Mouse (Mus musculus): ENCODE results near the gene Rfpl4. TPM values are rescaled to one million over a fixed set of nuclear protein-coding genes. Genes with fewer than 3 reads are reported as not detected.

Gene Rfpl4
- not detected for polyA plus RNA-seq (2014; fragmentation: Illumina TruSeq; extraction: RNeasy Lipid Tissue Mini Kit (QIAGEN cat#74804); ENCODE audit: insufficient read depth, low read depth, low replicate concordance)

DNA sequence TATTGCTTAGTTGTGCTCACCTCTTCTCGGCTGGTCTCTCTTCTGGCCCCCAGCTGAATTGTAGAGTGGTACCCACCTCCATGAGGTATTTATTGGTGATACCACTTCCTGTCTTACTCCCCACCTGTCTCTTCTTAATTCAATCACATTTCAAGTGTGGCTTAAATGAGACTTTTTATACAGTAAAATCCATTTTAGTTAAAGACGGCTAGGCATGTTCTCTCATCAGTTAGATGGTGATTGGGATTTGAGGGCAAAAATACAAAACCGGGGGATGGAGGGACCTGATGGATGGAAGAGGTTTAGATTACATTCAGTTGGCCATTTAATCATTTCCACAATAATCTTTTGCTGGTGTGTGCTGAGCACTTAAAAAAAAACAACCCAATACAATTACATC, at the start of gene Rfpl4:
Gene Rfpl4 (minus strand): TSS at position 101 of the 400 bp plus-strand sequence.

DNA sequence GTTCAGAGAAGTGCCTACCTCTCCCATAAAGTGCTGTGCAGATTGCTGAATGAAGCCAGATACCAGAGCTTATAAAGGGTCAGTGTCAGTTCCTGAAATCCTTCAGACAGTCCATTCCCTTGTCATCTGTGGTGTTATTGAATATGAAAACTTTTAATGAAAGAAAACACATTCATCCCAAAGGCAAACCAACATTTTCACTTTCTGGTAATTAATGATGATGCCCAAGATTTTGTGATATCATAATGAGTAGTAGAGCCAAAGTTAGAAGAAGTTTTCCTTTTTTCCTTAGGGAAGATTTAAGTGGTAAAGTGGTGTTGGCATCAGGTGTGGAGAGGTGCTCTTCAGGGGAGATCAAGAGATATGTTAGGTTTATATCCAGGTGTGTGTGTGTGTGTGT, 32.8 kb upstream of the Rfpl4 start, which contains the start of gene Vmn1r55:
Gene Vmn1r55 (minus strand): TSS at position 101 of the 400 bp plus-strand sequence.

DNA sequence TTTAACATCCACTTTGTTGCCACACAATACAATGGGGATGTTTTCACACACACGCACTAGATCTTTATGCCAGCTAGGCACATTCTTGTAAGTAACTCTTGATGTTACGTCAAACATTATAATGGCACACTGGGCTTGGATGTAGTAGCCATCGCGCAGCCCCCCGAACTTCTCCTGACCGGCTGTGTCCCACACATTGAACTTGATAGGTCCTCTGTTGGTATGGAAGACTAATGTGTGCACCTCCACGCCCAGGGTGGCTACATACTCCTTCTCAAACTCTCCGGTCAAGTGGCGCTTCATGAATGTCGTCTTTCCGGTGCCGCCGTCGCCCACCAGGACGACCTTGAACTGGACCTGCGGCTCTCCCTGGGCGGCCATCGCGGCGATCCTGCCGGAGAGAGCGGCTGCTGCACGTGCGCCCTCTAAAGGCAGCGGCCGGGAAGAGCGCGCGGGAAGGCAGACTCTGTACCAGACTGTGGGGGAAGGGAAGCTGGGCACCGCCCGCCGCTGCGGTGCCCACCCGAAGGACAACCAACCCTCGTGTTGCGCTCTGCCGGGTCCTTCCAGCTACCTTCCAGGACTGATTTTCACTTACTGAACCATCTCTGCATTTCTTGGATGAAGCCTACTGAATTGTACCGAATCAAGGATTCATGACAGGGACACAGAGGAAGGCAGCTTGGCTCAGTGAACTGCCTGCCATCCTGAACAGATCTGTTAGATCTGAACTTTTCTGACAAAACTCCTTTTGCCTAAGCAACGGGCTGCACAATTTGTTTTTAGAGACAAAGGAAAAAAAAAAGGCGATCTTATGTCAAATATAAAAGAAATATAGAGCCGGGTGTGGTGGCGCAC, 9.0 kb upstream of the Rfpl4 start, which contains the start of gene Rasl2-9:
Gene Rasl2-9 (minus strand): TSS at position 402 of the 858 bp plus-strand sequence.

DNA sequence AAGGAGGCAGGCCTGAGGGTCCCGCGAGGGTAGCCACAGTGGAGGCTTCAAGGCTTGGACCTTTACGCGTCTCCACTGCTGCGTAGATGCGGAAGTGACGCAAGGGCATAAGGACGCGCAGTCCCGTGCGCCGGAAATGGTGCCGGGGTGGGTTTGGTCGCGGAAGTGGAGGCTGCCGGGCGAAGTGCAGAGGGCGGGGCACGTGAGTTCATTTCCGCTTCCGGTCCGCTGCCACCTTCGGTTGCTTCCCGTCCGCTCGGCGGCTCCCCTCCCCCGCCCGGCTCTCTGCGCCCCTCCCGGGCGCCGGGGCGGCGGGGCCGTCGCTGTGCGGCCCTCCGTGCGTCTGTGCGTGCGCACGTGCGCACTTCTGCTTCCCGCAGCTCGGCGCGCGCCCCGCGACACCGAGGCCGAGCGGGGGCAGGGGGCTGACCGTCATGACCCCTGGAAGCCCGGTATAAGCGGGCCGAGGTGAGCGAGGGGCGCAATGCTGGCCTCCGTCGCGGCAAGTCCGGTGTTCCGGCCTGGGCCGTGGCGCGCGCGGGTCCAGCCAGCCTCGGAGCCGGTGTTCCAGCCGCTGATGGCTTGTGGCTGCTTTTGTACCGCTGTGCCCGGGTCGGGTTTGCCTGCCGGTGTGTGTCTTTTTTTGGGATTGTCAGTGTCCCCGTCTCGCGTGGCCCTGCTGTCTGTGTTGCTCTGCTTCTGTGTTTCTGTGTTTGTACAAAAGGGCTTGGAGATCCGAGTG, 36.6 kb downstream of the Rfpl4 start, which contains the start of gene Epn1:
Gene Epn1 (plus strand): TSS at position 226 of the 742 bp plus-strand sequence.

DNA sequence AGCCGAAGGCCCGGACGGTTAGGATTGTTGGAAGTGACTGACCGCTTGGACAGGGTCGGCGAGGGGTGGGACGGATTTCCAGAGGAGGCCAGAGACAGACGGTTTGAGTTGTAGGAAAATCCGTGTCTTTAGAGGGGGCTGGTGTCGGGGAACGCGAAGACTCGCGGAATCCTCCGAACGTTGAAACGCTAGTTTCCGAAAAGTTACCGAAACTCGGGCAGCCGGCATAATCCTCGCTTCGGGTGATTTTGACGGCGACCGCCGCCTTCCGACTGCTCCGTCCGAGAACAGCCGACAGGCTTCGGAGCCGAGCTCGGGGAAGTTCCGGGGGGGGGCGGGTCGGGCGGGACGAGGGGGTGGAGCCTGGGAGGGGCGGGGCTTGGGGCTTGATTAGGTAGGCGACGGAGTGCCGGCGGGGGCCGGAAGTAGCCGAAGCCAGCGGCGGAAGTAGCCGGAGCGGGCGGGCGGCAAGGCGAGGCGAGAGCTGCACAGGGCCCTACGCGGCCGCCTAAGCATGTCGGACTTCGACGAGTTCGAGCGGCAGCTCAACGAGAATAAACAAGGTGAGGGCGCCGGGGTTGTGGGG, 54.9 kb downstream of the Rfpl4 start, which contains the start of gene U2af2:
Gene U2af2 (plus strand): TSS at position 370 of the 586 bp plus-strand sequence.

Other genes with a start within 250 kb of the Rfpl4 start
- 15.3 TPM for gene Isoc2b, start 246.7 kb downstream of the Rfpl4 start, polyA plus RNA-seq (2014; fragmentation: Illumina TruSeq; extraction: RNeasy Lipid Tissue Mini Kit (QIAGEN cat#74804); ENCODE audit: insufficient read depth, low read depth, low replicate concordance)
- gene Isoc2a, start 239.8 kb downstream of the Rfpl4 start, polyA plus RNA-seq (2014; fragmentation: Illumina TruSeq; extraction: RNeasy Lipid Tissue Mini Kit (QIAGEN cat#74804); ENCODE audit: insufficient read depth, low read depth, low replicate concordance): 15.4 TPM
- gene Gm36210, start 210.4 kb downstream of the Rfpl4 start, polyA plus RNA-seq (2014; fragmentation: Illumina TruSeq; extraction: RNeasy Lipid Tissue Mini Kit (QIAGEN cat#74804); ENCODE audit: insufficient read depth, low read depth, low replicate concordance): not detected
- gene Zfp628, start 201.7 kb downstream of the Rfpl4 start, polyA plus RNA-seq (2014; fragmentation: Illumina TruSeq; extraction: RNeasy Lipid Tissue Mini Kit (QIAGEN cat#74804); ENCODE audit: insufficient read depth, low read depth, low replicate concordance): 3.6 TPM
- gene Nat14, start 194.9 kb downstream of the Rfpl4 start, polyA plus RNA-seq (2014; fragmentation: Illumina TruSeq; extraction: RNeasy Lipid Tissue Mini Kit (QIAGEN cat#74804); ENCODE audit: insufficient read depth, low read depth, low replicate concordance): 6.2 TPM
- gene Ssc5d, start 191.2 kb downstream of the Rfpl4 start, polyA plus RNA-seq (2014; fragmentation: Illumina TruSeq; extraction: RNeasy Lipid Tissue Mini Kit (QIAGEN cat#74804); ENCODE audit: insufficient read depth, low read depth, low replicate concordance): 1.6 TPM
- gene Sbk2, start 152.5 kb downstream of the Rfpl4 start, polyA plus RNA-seq (2014; fragmentation: Illumina TruSeq; extraction: RNeasy Lipid Tissue Mini Kit (QIAGEN cat#74804); ENCODE audit: insufficient read depth, low read depth, low replicate concordance): 3.0 TPM
- 4.7 TPM for gene Sbk3, start 145.8 kb downstream of the Rfpl4 start, polyA plus RNA-seq (2014; fragmentation: Illumina TruSeq; extraction: RNeasy Lipid Tissue Mini Kit (QIAGEN cat#74804); ENCODE audit: insufficient read depth, low read depth, low replicate concordance)
- 23.2 TPM for gene Zfp579, start 120.8 kb downstream of the Rfpl4 start, polyA plus RNA-seq (2014; fragmentation: Illumina TruSeq; extraction: RNeasy Lipid Tissue Mini Kit (QIAGEN cat#74804); ENCODE audit: insufficient read depth, low read depth, low replicate concordance)
- 22.7 TPM for gene Zfp524, start 102.5 kb downstream of the Rfpl4 start, polyA plus RNA-seq (2014; fragmentation: Illumina TruSeq; extraction: RNeasy Lipid Tissue Mini Kit (QIAGEN cat#74804); ENCODE audit: insufficient read depth, low read depth, low replicate concordance)
- 14.4 TPM for gene Fiz1, start 102.3 kb downstream of the Rfpl4 start, polyA plus RNA-seq (2014; fragmentation: Illumina TruSeq; extraction: RNeasy Lipid Tissue Mini Kit (QIAGEN cat#74804); ENCODE audit: insufficient read depth, low read depth, low replicate concordance)
- gene Gm44973, start 101.5 kb downstream of the Rfpl4 start, polyA plus RNA-seq (2014; fragmentation: Illumina TruSeq; extraction: RNeasy Lipid Tissue Mini Kit (QIAGEN cat#74804); ENCODE audit: insufficient read depth, low read depth, low replicate concordance): not detected
- 8.2 TPM for gene Zfp865, start 96.6 kb downstream of the Rfpl4 start, polyA plus RNA-seq (2014; fragmentation: Illumina TruSeq; extraction: RNeasy Lipid Tissue Mini Kit (QIAGEN cat#74804); ENCODE audit: insufficient read depth, low read depth, low replicate concordance)
- not detected for gene Ccdc106, start 96.4 kb downstream of the Rfpl4 start, polyA plus RNA-seq (2014; fragmentation: Illumina TruSeq; extraction: RNeasy Lipid Tissue Mini Kit (QIAGEN cat#74804); ENCODE audit: insufficient read depth, low read depth, low replicate concordance)
- gene 4632433K11Rik, start 82.8 kb downstream of the Rfpl4 start, polyA plus RNA-seq (2014; fragmentation: Illumina TruSeq; extraction: RNeasy Lipid Tissue Mini Kit (QIAGEN cat#74804); ENCODE audit: insufficient read depth, low read depth, low replicate concordance): not detected
- 2.8 TPM for gene Zfp784, start 78.5 kb downstream of the Rfpl4 start, polyA plus RNA-seq (2014; fragmentation: Illumina TruSeq; extraction: RNeasy Lipid Tissue Mini Kit (QIAGEN cat#74804); ENCODE audit: insufficient read depth, low read depth, low replicate concordance)
- 7.2 TPM for gene Zfp580, start 65.4 kb downstream of the Rfpl4 start, polyA plus RNA-seq (2014; fragmentation: Illumina TruSeq; extraction: RNeasy Lipid Tissue Mini Kit (QIAGEN cat#74804); ENCODE audit: insufficient read depth, low read depth, low replicate concordance)
- gene U2af2, start 54.8 kb downstream of the Rfpl4 start, polyA plus RNA-seq (2014; fragmentation: Illumina TruSeq; extraction: RNeasy Lipid Tissue Mini Kit (QIAGEN cat#74804); ENCODE audit: insufficient read depth, low read depth, low replicate concordance): 96.1 TPM
- gene Epn1, start 36.7 kb downstream of the Rfpl4 start, polyA plus RNA-seq (2014; fragmentation: Illumina TruSeq; extraction: RNeasy Lipid Tissue Mini Kit (QIAGEN cat#74804); ENCODE audit: insufficient read depth, low read depth, low replicate concordance): 61.0 TPM
- gene Rasl2-9, start 9.0 kb upstream of the Rfpl4 start, polyA plus RNA-seq (2014; fragmentation: Illumina TruSeq; extraction: RNeasy Lipid Tissue Mini Kit (QIAGEN cat#74804); ENCODE audit: insufficient read depth, low read depth, low replicate concordance): 0.49 TPM
- gene Vmn1r55, start 32.7 kb upstream of the Rfpl4 start, polyA plus RNA-seq (2014; fragmentation: Illumina TruSeq; extraction: RNeasy Lipid Tissue Mini Kit (QIAGEN cat#74804); ENCODE audit: insufficient read depth, low read depth, low replicate concordance): not detected
- not detected for gene Vmn1r56, start 79.8 kb upstream of the Rfpl4 start, polyA plus RNA-seq (2014; fragmentation: Illumina TruSeq; extraction: RNeasy Lipid Tissue Mini Kit (QIAGEN cat#74804); ENCODE audit: insufficient read depth, low read depth, low replicate concordance)
- gene Vmn1r57, start 101.5 kb upstream of the Rfpl4 start, polyA plus RNA-seq (2014; fragmentation: Illumina TruSeq; extraction: RNeasy Lipid Tissue Mini Kit (QIAGEN cat#74804); ENCODE audit: insufficient read depth, low read depth, low replicate concordance): not detected
- gene Gm5065, start 233.6 kb upstream of the Rfpl4 start, polyA plus RNA-seq (2014; fragmentation: Illumina TruSeq; extraction: RNeasy Lipid Tissue Mini Kit (QIAGEN cat#74804); ENCODE audit: insufficient read depth, low read depth, low replicate concordance): not detected
- not detected for gene Nlrp2, start 234.1 kb upstream of the Rfpl4 start, polyA plus RNA-seq (2014; fragmentation: Illumina TruSeq; extraction: RNeasy Lipid Tissue Mini Kit (QIAGEN cat#74804); ENCODE audit: insufficient read depth, low read depth, low replicate concordance)